Mouse (Mus musculus) midbrain, embryonic 16.5 days (tissue): ENCODE results near the gene Iqschfp. TPM values are rescaled to one million over a fixed set of nuclear protein-coding genes. Genes with fewer than 3 reads are reported as not detected.

Experiments used
- ATAC-seq: fragments of 200-750 bp; cut with Nextera tagmentation; 2 replicates; pipeline ENCODE4 v1.8.0; 2017; ENCODE audit warnings: moderate TSS enrichment
- H3K27ac ChIP-seq: fragments of 300-500 bp; sonication (generic); 2 replicates; pipeline ENCODE4 v1.5.1; 2014; ENCODE audit warnings: mild to moderate bottlenecking, low read length, mixed read lengths
- H3K27me3 ChIP-seq: fragments of 300-500 bp; sonication (generic); 2 replicates; pipeline ENCODE4 v1.6.1; 2014; ENCODE audit warnings: low read depth, low read length, mixed read lengths; ENCODE audit not compliant: control insufficient read depth, insufficient read depth
- H3K36me3 ChIP-seq: fragments of 300-500 bp; sonication (generic); 2 replicates; pipeline ENCODE4 v1.6.1; 2014; ENCODE audit warnings: mild to moderate bottlenecking, low read length, moderate library complexity, mixed read lengths; ENCODE audit not compliant: control insufficient read depth, insufficient read depth
- H3K4me1 ChIP-seq: fragments of 300-500 bp; sonication (generic); 2 replicates; pipeline ENCODE4 v1.6.1; 2014; ENCODE audit warnings: mild to moderate bottlenecking, low read length, mixed read lengths; ENCODE audit not compliant: control insufficient read depth, insufficient read depth
- H3K4me2 ChIP-seq: fragments of 300-500 bp; sonication (generic); 2 replicates; pipeline ENCODE4 v1.6.1; 2014; ENCODE audit warnings: mild to moderate bottlenecking, low read length, mixed read lengths
- H3K4me3 ChIP-seq: fragments of 300-500 bp; sonication (generic); 2 replicates; pipeline ENCODE4 v1.5.1; 2014; ENCODE audit warnings: low read depth, mild to moderate bottlenecking, low read length, moderate library complexity, mixed read lengths
- H3K9ac ChIP-seq: fragments of 300-500 bp; sonication (generic); 2 replicates; pipeline ENCODE4 v1.6.1; 2014; ENCODE audit warnings: low read depth, low read length, mixed read lengths
- H3K9me3 ChIP-seq: fragments of 300-500 bp; sonication (generic); replicated peaks from 2 replicates; pipeline ENCODE4 v1.6.1; 2014; ENCODE audit warnings: mild to moderate bottlenecking, low read length, mixed read lengths; ENCODE audit not compliant: control insufficient read depth, poor library complexity, severe bottlenecking
- WGBS: fragments of 180-500 bp; shearing (Covaris S2); extraction: QIAGEN DNeasy Blood & Tissue Kit; methylation state at CpG from one replicate; pipeline ENCODE4 v1.1.7; 2014; 5-methylcytosine and 5-hydroxymethylcytosine counted together
- polyA plus RNA-seq: library from polyadenylated mRNA; unstranded; fragments of >200 nt; fragmentation: Nextera tagmentation; extraction: Ambion mirVana; gene quantifications from 2 replicates; pipeline ENCODE4 v1.2.1, GENCODE M21; 2015

Gene Iqschfp
- polyA plus RNA-seq, 1 experiment from 2014 or later: 6.7 TPM

GRCm38 (mm10) chr3:68583031-68583693 lies 691.1 kb downstream of the Iqschfp start:
- peak overlapping the region; percentile 10; the same call in 1 of the 2 replicates for H3K9ac ChIP-seq
- H3K4me1 ChIP-seq: peaks cover 47% of the 10 kb centered on the region
- 7% methylated on average over 14 of the region's 14 CpGs for WGBS

DNA sequence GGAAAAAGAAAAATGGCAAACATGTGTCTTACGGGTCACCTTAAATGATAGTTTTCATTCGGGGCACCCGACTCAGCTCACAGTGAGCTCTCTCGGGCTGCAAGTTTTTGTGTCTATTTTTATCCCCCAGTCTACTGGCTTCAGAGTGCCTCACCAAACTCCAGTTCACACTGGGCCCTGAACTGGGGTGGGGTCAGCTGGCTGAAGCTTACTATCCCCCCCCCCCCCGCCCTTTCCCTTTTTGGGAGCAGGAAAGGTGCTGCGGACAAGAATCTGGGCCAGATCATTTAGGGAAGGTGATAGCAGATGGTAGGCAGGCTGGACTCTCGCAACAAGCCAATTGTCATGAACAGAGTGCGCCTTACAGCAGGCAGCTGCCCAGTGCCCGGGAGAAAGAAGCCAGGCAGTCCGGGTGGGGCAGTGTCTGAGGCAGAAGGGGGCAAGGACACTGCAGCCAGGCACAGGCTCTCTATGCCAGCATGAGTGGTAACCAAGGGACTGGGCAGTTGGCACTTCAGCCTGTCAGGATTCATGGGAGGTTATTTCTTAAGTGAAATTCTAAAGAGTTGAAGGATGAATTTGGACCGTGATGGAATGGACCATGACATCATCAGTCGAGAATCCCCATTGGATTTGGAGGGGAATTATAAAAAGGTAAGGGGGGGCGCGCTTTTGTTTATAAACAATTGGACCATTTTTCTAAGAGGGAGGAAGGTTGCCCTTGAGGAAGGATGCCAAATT lies 691.9 kb downstream of the Iqschfp start:
- Histone ChIP-seq H3K9me3 (no peaks in the 10 kb centered on the region), H3K27ac (peak overlapping the region; percentile 65), H3K4me1 (peaks cover 47% of the 10 kb centered on the region), H3K27me3 (no peaks in the 10 kb centered on the region), H3K4me3 (no peak overlapping the region), H3K36me3 (no peaks in the 10 kb centered on the region), H3K9ac (0 out of 2 replicates have a peak overlapping the region, but pooled peaks have one; percentile 20), H3K4me2 (peak overlapping the region; percentile 19)
- ATAC-seq: peak; percentile 79
- 24% methylated on average over 13 of the region's 14 CpGs for WGBS

More at GRCm38 (mm10) chr3:68583031-68583693, 691.1 kb downstream of the Iqschfp start:
- peak overlapping the region; percentile 19 for H3K4me2 ChIP-seq
- ATAC-seq: no peak
- no peaks in the 10 kb centered on the region for H3K27me3 ChIP-seq
- no peaks in the 10 kb centered on the region for H3K9me3 ChIP-seq
- no peak overlapping the region for H3K4me3 ChIP-seq
- peak overlapping the region; percentile 3 for H3K27ac ChIP-seq
- no peaks in the 10 kb centered on the region for H3K36me3 ChIP-seq

GRCm38 (mm10) chr3:68585213-68585612 lies 693.2 kb downstream of the Iqschfp start:
- peaks cover 47% of the 10 kb centered on the region for H3K4me1 ChIP-seq
- no peaks in the 10 kb centered on the region for H3K36me3 ChIP-seq
- H3K27ac ChIP-seq: no peak overlapping the region
- H3K9me3 ChIP-seq: no peaks in the 10 kb centered on the region
- H3K27me3 ChIP-seq: no peaks in the 10 kb centered on the region
- 72% methylated on average over 4 of the region's 4 CpGs for WGBS
- H3K9ac ChIP-seq: no peak overlapping the region
- ATAC-seq: no peak
- no peak overlapping the region for H3K4me2 ChIP-seq
- H3K4me3 ChIP-seq: no peak overlapping the region

- Histone ChIP-seq H3K36me3 (no peaks in the 10 kb centered on the region), H3K27me3 (no peaks in the 10 kb centered on the region), H3K4me3 (no peak overlapping the region), H3K4me1 (peaks cover 54% of the 10 kb centered on the region), H3K27ac (0 out of 2 replicates have a peak overlapping the region, but pooled peaks have one; percentile 1), H3K9ac (no peak overlapping the region), H3K4me2 (no peak overlapping the region), H3K9me3 (no peaks in the 10 kb centered on the region)
- 23% methylated on average over 9 of the region's 9 CpGs for WGBS
- ATAC-seq: no peak
Observed at GRCm38 (mm10) chr3:68586646-68587064, 694.6 kb downstream of the Iqschfp start.

- Histone ChIP-seq H3K27ac (0 out of 2 replicates have a peak overlapping the region, but pooled peaks have one; percentile 30), H3K9me3 (no peaks in the 10 kb centered on the region), H3K27me3 (no peaks in the 10 kb centered on the region), H3K4me1 (peaks cover 46% of the 10 kb centered on the region), H3K4me2 (no peak overlapping the region), H3K9ac (no peak overlapping the region), H3K36me3 (no peaks in the 10 kb centered on the region), H3K4me3 (no peak overlapping the region)
- 26% methylated on average over 10 of the region's 10 CpGs for WGBS
- no peak for ATAC-seq
Observed at GRCm38 (mm10) chr3:68587567-68588245, 695.7 kb downstream of the Iqschfp start.

- Histone ChIP-seq H3K9me3 (no peaks in the 10 kb centered on the region), H3K27me3 (no peaks in the 10 kb centered on the region), H3K27ac (no peak overlapping the region), H3K4me2 (no peak overlapping the region), H3K4me3 (no peak overlapping the region), H3K36me3 (no peaks in the 10 kb centered on the region), H3K9ac (no peak overlapping the region), H3K4me1 (peaks cover 38% of the 10 kb centered on the region)
- no peak for ATAC-seq
- 87% methylated on average over 9 of the region's 9 CpGs for WGBS
Observed at GRCm38 (mm10) chr3:68589220-68589840, 697.3 kb downstream of the Iqschfp start.

DNA sequence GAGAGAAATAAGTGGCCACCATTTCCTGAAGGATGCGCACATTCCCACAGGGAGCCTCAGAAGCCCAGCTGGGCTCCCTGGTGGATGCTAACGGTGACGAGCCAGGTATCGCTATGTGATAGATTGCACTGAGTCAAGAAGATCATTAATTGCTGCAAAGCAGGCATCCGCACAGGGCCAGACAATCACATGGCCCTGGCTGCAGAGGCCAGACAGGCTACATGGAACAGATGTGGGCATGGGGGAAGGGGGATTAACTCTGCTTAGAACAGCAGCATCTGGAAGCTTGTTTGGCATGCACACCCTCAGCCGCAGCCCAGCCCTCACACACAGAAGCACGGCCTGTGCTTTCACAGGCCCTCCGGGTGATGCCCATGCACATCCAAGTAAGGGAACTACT lies 698.4 kb downstream of the Iqschfp start:
- peaks cover 36% of the 10 kb centered on the region for H3K4me1 ChIP-seq
- H3K4me2 ChIP-seq: no peak overlapping the region
- ATAC-seq: no peak
- no peaks in the 10 kb centered on the region for H3K27me3 ChIP-seq
- H3K27ac ChIP-seq: no peak overlapping the region
- no peaks in the 10 kb centered on the region for H3K36me3 ChIP-seq
- no peaks in the 10 kb centered on the region for H3K9me3 ChIP-seq
- WGBS: 54% methylated on average over 8 of the region's 8 CpGs
- no peak overlapping the region for H3K4me3 ChIP-seq
- H3K9ac ChIP-seq: no peak overlapping the region

DNA sequence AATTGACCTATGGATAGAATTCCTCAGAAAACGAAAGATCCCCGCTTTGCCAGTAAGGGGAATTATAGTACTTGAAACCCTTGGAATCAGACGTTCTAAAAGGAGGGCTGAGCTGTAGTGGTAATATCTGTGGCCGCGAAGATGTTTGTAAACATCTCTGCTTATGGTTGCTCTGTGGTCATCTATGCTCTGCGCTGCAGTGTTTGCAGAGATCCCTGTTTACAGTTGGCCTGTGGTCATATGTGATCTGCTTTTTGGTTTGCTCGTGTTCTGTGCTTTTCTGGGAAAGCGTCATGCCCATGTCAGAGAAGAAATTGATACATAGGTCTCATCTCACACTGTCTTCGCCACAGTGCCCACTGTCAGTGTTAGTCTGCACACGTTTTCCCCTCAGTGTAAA lies 700.5 kb downstream of the Iqschfp start:
- no peaks in the 10 kb centered on the region for H3K36me3 ChIP-seq
- H3K27me3 ChIP-seq: no peaks in the 10 kb centered on the region
- H3K4me1 ChIP-seq: peaks cover 24% of the 10 kb centered on the region
- no peak overlapping the region for H3K4me2 ChIP-seq
- no peak for ATAC-seq
- H3K9ac ChIP-seq: no peak overlapping the region
- H3K27ac ChIP-seq: no peak overlapping the region
- no peaks in the 10 kb centered on the region for H3K9me3 ChIP-seq
- 79% methylated on average over 10 of the region's 10 CpGs for WGBS
- no peak overlapping the region for H3K4me3 ChIP-seq
